Mouse (Mus musculus) heart, postnatal 14 days (tissue): Measurements from ENCODE around the gene Rhobtb1. TPM values are rescaled to one million over a fixed set of nuclear protein-coding genes. Genes with fewer than 3 reads are reported as not detected.

Source experiments
- DNase-seq, 2 experiments: peaks; one replicate each; pipeline ENCODE4 v3.0.0; 2021 to 2022
- intact Hi-C: fragments of 180-260 bp; cut with DNase I; formaldehyde crosslinking; loops from one replicate; pipeline ENCODE4 v1.15.1; 2025
- total RNA-seq, 2 experiments: library from RNA; stranded (reverse); gene quantifications; 2 replicates each; pipeline ENCODE4 v1.2.3; 2021

Rhobtb1 gene
- total RNA-seq, 2 experiments from 2014 or later, result 136 TPM

- no peak for DNase-seq
- intact Hi-C loops, result no loop called here
These were observed 185.0 kb downstream of the Rhobtb1 start for GRCm38 (mm10) chr10:69336219-69336618.

- DNase-seq, result no peak
- intact Hi-C loops, result no loop called here
These were observed 188.8 kb downstream of the Rhobtb1 start for GRCm38 (mm10) chr10:69340001-69340400.

Other genes with a start within 250 kb of the Rhobtb1 start
- gene A930033H14Rik, start 61.7 kb downstream of the Rhobtb1 start, total RNA-seq, result 1 to 10 TPM; 2.4 to 2.8 TPM
- gene Cdk1, start 201.5 kb downstream of the Rhobtb1 start, total RNA-seq, result 10 to 100 TPM; 10.4 to 16.0 TPM
- gene Ank3, start 247.3 kb downstream of the Rhobtb1 start, total RNA-seq, result 10 to 100 TPM; 78.4 to 78.6 TPM